Mouse (Mus musculus) heart, adult 10 weeks (tissue): ENCODE results near the gene Rassf8. TPM values are rescaled to one million over a fixed set of nuclear protein-coding genes. Genes with fewer than 3 reads are reported as not detected.

ENCODE experiments used
- polyA plus RNA-seq: library from polyadenylated mRNA; stranded (reverse); fragments of 350-450 nt; fragmentation: Illumina TruSeq; extraction: RNeasy Lipid Tissue Mini Kit (QIAGEN cat#74804); gene quantifications from one replicate; pipeline ENCODE4 v1.2.3, GENCODE M21; 2014; ENCODE audit warnings: low read depth, low replicate concordance

The Rassf8 gene
- 38.6 TPM for polyA plus RNA-seq

GRCm38 (mm10) chr6:145746132-145746849 is at the start of gene Rassf8:
Rassf8 (plus strand) TSS chr6:145746748.

GRCm38 (mm10) chr6:145865289-145865885 is 118.8 kb downstream of the Rassf8 start, which contains the start of gene Bhlhe41:
Bhlhe41 (minus strand) TSS chr6:145865558.

Other genes with a start within 250 kb of the Rassf8 start
- gene Lmntd1, start 132.4 kb upstream of the Rassf8 start, polyA plus RNA-seq, result 12.5 TPM
- gene Tuba3b, start 131.0 kb upstream of the Rassf8 start, polyA plus RNA-seq, result 0.26 TPM
- gene Bhlhe41, start 118.8 kb downstream of the Rassf8 start, polyA plus RNA-seq, result 8.0 TPM
- gene Sspn, start 184.9 kb downstream of the Rassf8 start, polyA plus RNA-seq, result 132 TPM